Mouse (Mus musculus) midbrain, embryonic 13.5 days (tissue): Measurements from ENCODE around the gene Zmynd10. TPM values are rescaled to one million over a fixed set of nuclear protein-coding genes. Genes with fewer than 3 reads are reported as not detected.
A peak's percentile ranks its signal among the peaks of the same experiment; 100 is the strongest.

Experiments
- ATAC-seq: fragments of 200-750 bp; cut with Nextera tagmentation; 2 replicates; pipeline ENCODE4 v1.8.0; 2017; ENCODE audit warnings: mild to moderate bottlenecking, moderate TSS enrichment, moderate library complexity
- H3K27ac ChIP-seq: fragments of 300-500 bp; sonication (generic); 2 replicates; pipeline ENCODE4 v1.5.1; 2015; ENCODE audit warnings: inconsistent platforms, mild to moderate bottlenecking, moderate library complexity
- H3K27me3 ChIP-seq: fragments of 300-500 bp; sonication (generic); 2 replicates; pipeline ENCODE4 v1.6.1; 2015; ENCODE audit warnings: mild to moderate bottlenecking, inconsistent platforms
- H3K36me3 ChIP-seq: fragments of 300-500 bp; sonication (generic); 2 replicates; pipeline ENCODE4 v1.6.1; 2015; ENCODE audit warnings: mild to moderate bottlenecking, inconsistent platforms
- H3K4me1 ChIP-seq: fragments of 300-500 bp; sonication (generic); replicated peaks from 2 replicates; pipeline ENCODE4 v1.6.1; 2015; ENCODE audit warnings: inconsistent platforms
- H3K4me2 ChIP-seq: fragments of 300-500 bp; sonication (generic); replicated peaks from 2 replicates; pipeline ENCODE4 v1.6.1; 2015; ENCODE audit warnings: moderate library complexity, mild to moderate bottlenecking, inconsistent platforms
- H3K4me3 ChIP-seq: fragments of 300-500 bp; sonication (generic); replicated peaks from 2 replicates; pipeline ENCODE4 v1.5.1; 2015; ENCODE audit warnings: mild to moderate bottlenecking, inconsistent platforms
- H3K9ac ChIP-seq: fragments of 300-500 bp; sonication (generic); replicated peaks from 2 replicates; pipeline ENCODE4 v1.6.1; 2015; ENCODE audit warnings: mild to moderate bottlenecking, inconsistent platforms
- H3K9me3 ChIP-seq: fragments of 300-500 bp; sonication (generic); 2 replicates; pipeline ENCODE4 v1.6.1; 2016; ENCODE audit warnings: mild to moderate bottlenecking, inconsistent platforms
- WGBS: fragments of 180-500 bp; shearing (Covaris S2); methylation state at CpG from one replicate; pipeline ENCODE4 v1.1.7; 2015; 5-methylcytosine and 5-hydroxymethylcytosine counted together
- polyA plus RNA-seq: library from polyadenylated mRNA; unstranded; fragments of >200 nt; fragmentation: Nextera tagmentation; extraction: Ambion mirVana; gene quantifications from 2 replicates; pipeline ENCODE4 v1.2.1, GENCODE M21; 2015

Gene Zmynd10
- polyA plus RNA-seq, 1 experiment from 2014 or later, result 1.5 TPM

DNA sequence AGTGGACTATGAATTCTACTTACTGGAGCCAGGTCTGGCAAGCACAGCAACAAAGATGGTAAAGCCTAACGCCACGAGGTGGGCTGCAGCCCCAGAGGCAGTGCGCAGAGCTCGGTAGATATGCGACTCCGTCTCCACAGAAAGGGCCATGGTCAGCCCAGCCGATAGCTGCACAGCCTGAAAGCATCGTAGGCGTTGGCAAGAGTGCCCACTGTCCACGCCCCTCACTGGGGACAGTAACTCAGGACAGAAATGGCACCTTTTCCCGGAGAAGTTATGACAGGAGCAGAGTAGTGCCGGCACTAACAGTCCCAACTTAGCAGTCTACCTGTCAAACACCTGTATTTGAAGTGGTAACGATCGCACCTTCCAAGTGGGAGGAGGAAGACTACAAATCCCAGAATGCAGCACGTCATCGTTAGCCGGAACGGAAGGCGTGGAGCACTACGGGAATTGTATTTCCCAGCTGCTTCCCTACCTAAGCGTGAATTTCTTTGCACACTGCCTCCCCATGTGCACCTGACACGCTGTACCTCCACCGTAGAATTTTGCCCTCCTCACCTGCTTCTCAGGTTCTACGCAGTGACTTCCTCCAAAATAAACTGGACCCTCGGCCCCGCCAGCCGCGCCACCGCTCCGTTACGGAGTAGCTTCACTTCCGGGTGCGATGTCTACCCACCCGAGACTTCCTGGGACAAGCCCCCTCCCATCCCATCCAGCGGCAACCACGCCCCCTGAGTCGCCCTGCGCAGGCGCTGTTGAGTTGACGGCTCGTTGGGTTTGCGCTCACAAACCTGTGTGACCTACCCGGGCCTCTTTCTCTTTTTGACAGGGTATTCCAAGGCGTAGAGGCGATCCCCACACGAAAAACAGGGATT, 5.4 kb upstream of the Zmynd10 start, which contains the start of the genes Cyb561d2 and Nprl2:
TSS of gene Cyb561d2 (minus strand) at position 720 of the 878 bp plus-strand sequence.
TSS of gene Nprl2 (plus strand) at position 753 of the 878 bp plus-strand sequence.
- ATAC-seq, result peak; percentile 86
- Histone ChIP-seq H3K4me1 (peaks cover 46% of the 10 kb centered on the region), H3K27ac (peak within 1 kb of the TSS; percentile 60), H3K4me2 (peak within 1 kb of the TSS; percentile 87), H3K36me3 (peaks cover 53% of the 10 kb centered on the region), H3K9ac (peak within 1 kb of the TSS; percentile 77), H3K27me3 (no peaks in the 10 kb centered on the region), H3K9me3 (no peaks in the 10 kb centered on the region), H3K4me3 (peak within 1 kb of the TSS; percentile 55)
- under 1% methylated on average over 46 of the region's 46 CpGs for WGBS

DNA sequence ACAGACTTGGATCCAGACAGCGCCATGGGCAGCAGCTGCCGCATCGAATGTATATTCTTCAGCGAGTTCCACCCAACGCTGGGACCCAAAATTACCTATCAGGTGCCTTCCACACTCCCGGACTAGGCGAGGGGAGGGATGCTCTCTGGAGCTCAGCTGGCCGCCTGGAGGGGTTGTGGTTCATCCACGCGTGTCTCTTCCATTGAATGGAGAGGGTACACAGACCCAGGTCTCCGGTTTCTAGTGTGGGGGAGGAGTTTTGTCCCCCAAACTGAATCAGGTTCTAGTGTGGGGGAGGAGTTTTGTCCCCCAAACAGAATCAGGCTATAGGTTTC, 4.8 kb upstream of the Zmynd10 start:
- peaks cover 46% of the 10 kb centered on the region for H3K4me1 ChIP-seq
- H3K27ac ChIP-seq, result peak overlapping the region; percentile 60
- WGBS, result under 1% methylated on average over 11 of the region's 11 CpGs
- H3K4me3 ChIP-seq, result peak overlapping the region; percentile 55
- H3K36me3 ChIP-seq, result peaks cover 53% of the 10 kb centered on the region
- H3K9me3 ChIP-seq, result no peaks in the 10 kb centered on the region
- no peaks in the 10 kb centered on the region for H3K27me3 ChIP-seq
- H3K4me2 ChIP-seq, result peak overlapping the region; percentile 87
- H3K9ac ChIP-seq, result peak overlapping the region; percentile 77
- peak; percentile 13 for ATAC-seq

DNA sequence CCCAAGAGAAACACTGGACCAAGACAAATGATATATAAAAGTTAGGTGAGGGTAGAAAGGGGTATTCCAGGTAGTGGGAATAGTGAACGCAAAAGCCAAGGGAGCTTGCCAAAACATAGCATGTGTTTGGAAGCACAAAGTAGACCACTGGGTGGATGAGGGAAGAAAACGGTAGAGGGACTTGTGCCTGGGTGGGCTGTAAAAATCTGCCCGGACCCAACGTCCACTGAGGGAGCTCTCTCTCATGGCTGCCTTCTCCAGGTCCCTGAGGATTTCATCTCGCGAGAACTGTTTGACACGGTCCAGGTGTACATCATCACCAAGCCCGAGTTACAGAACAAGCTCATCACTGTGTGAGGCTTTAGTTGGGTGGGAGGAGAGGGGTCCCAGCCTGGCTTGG, 4.4 kb upstream of the Zmynd10 start:
- peaks cover 49% of the 10 kb centered on the region for H3K36me3 ChIP-seq
- H3K27ac ChIP-seq, result no peak overlapping the region
- H3K27me3 ChIP-seq, result peaks cover 4% of the 10 kb centered on the region; the same call in 1 of the 2 replicates
- H3K4me2 ChIP-seq, result peak overlapping the region; percentile 87
- no peaks in the 10 kb centered on the region for H3K9me3 ChIP-seq
- peak overlapping the region; percentile 55 for H3K4me3 ChIP-seq
- 41% methylated on average over 8 of the region's 8 CpGs for WGBS
- peaks cover 46% of the 10 kb centered on the region for H3K4me1 ChIP-seq
- no peak for ATAC-seq
- peak overlapping the region; percentile 77 for H3K9ac ChIP-seq

DNA sequence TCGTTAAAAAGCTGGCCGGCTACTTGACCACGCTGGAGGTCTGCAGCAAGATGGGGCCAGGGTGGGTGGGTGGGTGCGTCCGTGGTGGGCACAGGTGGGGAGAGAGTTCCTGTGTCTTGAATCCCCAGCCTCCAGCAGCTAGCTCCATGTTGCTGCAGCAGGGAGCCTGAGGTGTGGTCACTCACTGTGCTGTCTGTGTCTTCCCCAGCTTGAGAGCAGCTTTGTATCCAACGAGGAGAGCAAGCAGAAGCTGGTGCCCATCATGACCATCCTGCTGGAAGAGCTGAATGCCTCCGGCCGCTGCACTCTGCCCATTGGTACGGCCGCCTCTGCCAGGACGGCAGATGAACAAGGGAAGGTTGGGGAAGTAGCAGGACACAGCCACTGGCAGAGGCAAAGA, 3.8 kb upstream of the Zmynd10 start:
- no peaks in the 10 kb centered on the region for H3K9me3 ChIP-seq
- H3K4me1 ChIP-seq, result peaks cover 45% of the 10 kb centered on the region
- H3K27me3 ChIP-seq, result peaks cover 9% of the 10 kb centered on the region
- H3K4me3 ChIP-seq, result peak overlapping the region; percentile 55; the same call in 1 of the 2 replicates
- H3K9ac ChIP-seq, result no peak overlapping the region
- H3K4me2 ChIP-seq, result peak overlapping the region; percentile 87; the same call in 1 of the 2 replicates
- no peak overlapping the region for H3K27ac ChIP-seq
- no peak for ATAC-seq
- 88% methylated on average over 11 of the region's 11 CpGs for WGBS
- peaks cover 43% of the 10 kb centered on the region for H3K36me3 ChIP-seq

DNA sequence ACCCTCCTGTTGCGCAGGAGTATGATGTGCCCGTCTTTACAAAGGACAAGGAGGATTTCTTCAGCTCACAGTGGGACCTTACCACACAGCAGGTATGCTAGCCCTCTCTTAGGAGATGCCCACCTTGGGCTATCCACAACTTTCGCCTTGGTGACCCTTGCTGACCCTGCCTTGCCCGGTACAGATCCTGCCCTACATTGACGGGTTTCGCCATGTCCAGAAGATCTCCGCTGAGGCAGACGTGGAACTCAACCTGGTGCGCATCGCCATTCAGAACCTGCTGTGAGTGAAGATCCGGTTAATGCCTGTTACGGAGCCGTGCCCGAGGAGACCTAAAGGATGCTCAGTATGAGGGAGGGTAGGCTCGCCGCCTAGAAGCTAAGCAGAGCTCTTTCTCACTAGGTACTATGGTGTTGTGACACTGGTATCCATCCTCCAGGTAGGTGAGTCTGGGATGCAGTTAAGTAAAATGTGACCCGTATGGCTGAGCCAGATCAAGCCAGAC, 2.9 kb upstream of the Zmynd10 start:
- peaks cover 19% of the 10 kb centered on the region for H3K27me3 ChIP-seq
- no peaks in the 10 kb centered on the region for H3K9me3 ChIP-seq
- peaks cover 34% of the 10 kb centered on the region for H3K36me3 ChIP-seq
- whole genome bisulfite sequencing, result 96% methylated on average over 17 of the region's 17 CpGs
- H3K4me1 ChIP-seq, result peaks cover 45% of the 10 kb centered on the region
- H3K27ac ChIP-seq, result no peak overlapping the region
- H3K4me3 ChIP-seq, result no peak overlapping the region
- H3K9ac ChIP-seq, result no peak overlapping the region
- no peak overlapping the region for H3K4me2 ChIP-seq
- no peak for ATAC-seq

DNA sequence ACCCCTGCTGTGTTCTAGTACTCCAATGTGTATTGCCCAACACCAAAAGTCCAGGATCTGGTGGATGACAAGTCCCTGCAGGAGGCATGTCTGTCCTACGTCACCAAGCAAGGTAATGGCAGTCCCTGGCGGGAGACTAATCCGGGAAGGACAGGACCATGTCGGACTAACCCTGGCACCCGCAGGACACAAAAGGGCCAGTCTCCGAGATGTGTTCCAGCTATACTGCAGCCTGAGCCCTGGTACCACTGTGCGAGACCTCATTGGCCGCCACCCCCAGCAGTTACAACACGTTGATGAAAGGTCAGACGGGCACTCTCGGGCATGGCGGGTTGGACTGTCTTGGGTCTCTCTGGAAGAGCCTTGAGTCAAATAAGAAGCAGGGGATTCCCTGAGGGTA, 2.4 kb upstream of the Zmynd10 start:
- peaks cover 24% of the 10 kb centered on the region for H3K27me3 ChIP-seq
- no peak for ATAC-seq
- H3K4me2 ChIP-seq, result no peak overlapping the region
- peaks cover 29% of the 10 kb centered on the region for H3K36me3 ChIP-seq
- H3K9ac ChIP-seq, result no peak overlapping the region
- no peak overlapping the region for H3K27ac ChIP-seq
- H3K4me3 ChIP-seq, result no peak overlapping the region
- H3K9me3 ChIP-seq, result no peaks in the 10 kb centered on the region
- H3K4me1 ChIP-seq, result peaks cover 45% of the 10 kb centered on the region
- WGBS, result 93% methylated on average over 12 of the region's 12 CpGs

DNA sequence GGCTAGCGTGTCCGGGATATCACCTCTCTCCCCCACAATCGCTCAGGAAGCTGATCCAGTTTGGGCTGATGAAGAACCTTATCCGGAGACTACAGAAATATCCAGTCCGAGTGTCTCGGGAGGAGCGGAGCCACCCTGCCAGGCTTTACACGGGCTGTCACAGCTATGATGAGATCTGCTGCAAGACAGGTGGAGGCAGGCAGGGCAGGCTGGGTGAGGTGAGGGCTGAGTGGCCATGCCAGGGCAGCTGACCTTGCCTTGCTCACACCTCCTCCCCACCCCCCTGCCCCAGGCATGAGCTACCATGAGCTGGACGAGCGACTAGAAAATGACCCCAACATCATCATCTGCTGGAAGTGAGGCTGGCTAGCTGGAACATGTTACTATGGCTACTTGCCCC, 1.9 kb upstream of the Zmynd10 start:
- H3K4me1 ChIP-seq, result peaks cover 43% of the 10 kb centered on the region
- no peak overlapping the region for H3K4me3 ChIP-seq
- peaks cover 24% of the 10 kb centered on the region for H3K36me3 ChIP-seq
- no peak overlapping the region for H3K9ac ChIP-seq
- H3K27ac ChIP-seq, result no peak overlapping the region
- no peak for ATAC-seq
- no peak overlapping the region for H3K4me2 ChIP-seq
- H3K27me3 ChIP-seq, result peaks cover 28% of the 10 kb centered on the region
- WGBS, result 91% methylated on average over 10 of the region's 10 CpGs
- H3K9me3 ChIP-seq, result no peaks in the 10 kb centered on the region

DNA sequence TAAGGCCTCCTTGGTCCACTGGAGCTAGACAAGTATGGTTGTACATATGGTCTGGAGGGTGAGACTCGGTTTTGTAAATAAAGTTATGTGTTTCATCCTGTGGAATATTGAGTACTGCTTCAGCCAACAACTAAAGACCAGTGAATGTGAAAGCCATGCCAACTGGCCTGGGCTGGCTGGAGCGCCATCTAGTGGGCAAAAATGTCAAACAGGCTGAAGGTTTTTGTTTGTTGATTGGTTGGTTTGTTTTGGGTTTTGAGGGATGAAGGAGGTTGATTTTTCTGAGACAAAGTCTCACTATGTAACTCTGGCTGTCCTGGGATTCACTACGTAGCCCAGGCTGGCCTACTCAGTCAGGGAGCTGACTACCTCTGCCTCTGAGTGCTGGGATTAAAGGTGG, 1.5 kb upstream of the Zmynd10 start:
- H3K27ac ChIP-seq, result no peak overlapping the region
- no peaks in the 10 kb centered on the region for H3K9me3 ChIP-seq
- no peak overlapping the region for H3K4me3 ChIP-seq
- peaks cover 32% of the 10 kb centered on the region for H3K27me3 ChIP-seq
- no peak overlapping the region for H3K9ac ChIP-seq
- H3K4me2 ChIP-seq, result no peak overlapping the region
- H3K4me1 ChIP-seq, result peaks cover 41% of the 10 kb centered on the region
- no peak for ATAC-seq
- peaks cover 21% of the 10 kb centered on the region for H3K36me3 ChIP-seq
- 5% methylated on average over 3 of the region's 3 CpGs for WGBS

DNA sequence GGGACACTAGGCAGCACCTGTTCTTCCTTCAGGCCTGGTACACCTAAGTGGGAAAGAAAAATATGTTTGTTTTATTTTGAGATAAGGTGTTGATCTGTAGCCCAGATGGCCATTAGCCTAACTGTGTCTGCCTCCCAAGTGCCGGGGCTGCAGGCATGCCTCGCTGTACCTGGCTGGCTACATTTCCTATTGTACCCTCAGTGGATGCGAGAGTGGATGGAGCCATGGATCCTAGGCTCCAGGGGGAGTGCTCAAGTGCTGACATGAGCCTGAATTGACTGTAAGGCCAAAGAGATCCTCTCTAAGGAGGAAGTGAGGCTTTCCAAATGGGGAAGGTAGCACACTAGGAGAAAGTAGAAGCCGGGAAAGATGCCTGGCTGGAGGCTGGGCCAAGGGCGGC, 859 bp downstream of the Zmynd10 start:
- H3K9ac ChIP-seq, result peak overlapping the region; percentile 54
- H3K27me3 ChIP-seq, result peaks cover 56% of the 10 kb centered on the region
- peaks cover 21% of the 10 kb centered on the region for H3K36me3 ChIP-seq
- ATAC-seq, result no peak
- H3K27ac ChIP-seq, result no peak overlapping the region
- H3K9me3 ChIP-seq, result no peaks in the 10 kb centered on the region
- 80% methylated on average over 5 of the region's 5 CpGs for WGBS
- no peak overlapping the region for H3K4me3 ChIP-seq
- peak overlapping the region; percentile 53; the same call in 1 of the 2 replicates for H3K4me2 ChIP-seq
- H3K4me1 ChIP-seq, result peaks cover 41% of the 10 kb centered on the region

DNA sequence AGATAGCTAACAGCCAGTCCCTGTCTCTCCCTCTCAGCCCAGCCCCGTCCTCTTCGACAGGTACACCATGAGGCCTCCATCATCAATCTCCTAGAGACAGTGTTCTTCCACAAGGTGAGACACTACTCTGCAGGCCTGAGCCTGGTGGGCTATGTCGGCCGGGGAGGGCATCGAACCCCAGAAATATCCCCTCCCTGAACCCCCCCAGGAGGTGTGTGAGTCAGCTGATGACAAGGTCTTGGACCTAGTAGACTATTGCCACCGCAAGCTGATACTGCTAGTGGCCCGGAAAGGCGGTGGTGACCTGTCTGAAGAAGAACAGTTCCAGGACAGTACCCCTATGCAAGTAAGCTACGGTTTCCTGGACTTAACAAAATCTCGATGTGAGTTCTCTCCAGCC, 1.7 kb downstream of the Zmynd10 start:
- Histone ChIP-seq H3K9me3 (no peaks in the 10 kb centered on the region), H3K4me1 (peaks cover 48% of the 10 kb centered on the region), H3K9ac (no peak overlapping the region; the same call in 1 of the 2 replicates), H3K27me3 (peaks cover 61% of the 10 kb centered on the region), H3K4me2 (no peak overlapping the region), H3K36me3 (peaks cover 16% of the 10 kb centered on the region), H3K27ac (no peak overlapping the region), H3K4me3 (no peak overlapping the region)
- no peak for ATAC-seq
- 91% methylated on average over 10 of the region's 10 CpGs for WGBS

DNA sequence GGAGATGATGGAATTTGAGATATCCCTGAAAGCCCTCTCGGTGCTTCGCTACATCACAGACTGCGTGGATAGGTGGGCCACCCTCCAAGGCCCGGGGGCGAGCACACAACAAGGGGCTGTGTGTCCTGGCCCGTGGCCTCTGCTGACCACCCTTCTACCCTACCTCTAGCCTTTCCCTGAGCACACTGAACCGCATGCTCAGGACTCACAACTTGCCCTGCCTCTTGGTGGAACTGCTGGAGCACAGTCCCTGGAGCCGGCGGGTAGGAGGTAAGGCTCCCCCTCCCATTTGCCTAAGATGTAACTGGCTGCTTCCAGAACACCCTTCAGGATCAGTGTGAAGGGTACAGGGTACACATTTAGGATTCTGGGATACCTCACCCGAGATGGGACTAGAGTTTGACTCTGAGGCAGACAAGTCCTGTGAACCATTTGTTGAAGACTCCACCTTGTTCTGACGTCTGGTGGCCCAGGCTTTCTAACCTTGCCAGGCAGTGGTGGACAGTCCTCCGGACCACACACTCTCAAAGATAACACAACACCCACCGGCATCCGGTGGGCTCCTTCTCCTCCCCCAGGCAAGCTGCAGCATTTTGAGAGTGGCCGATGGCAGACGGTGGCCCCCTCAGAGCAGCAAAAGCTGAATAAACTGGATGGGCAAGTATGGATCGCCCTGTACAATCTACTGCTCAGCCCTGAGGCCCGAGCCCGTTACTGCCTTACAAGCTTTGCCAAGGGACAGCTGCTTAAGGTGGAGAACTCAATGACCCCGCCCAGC, 2.4 kb downstream of the Zmynd10 start:
- Histone ChIP-seq H3K4me1 (peaks cover 49% of the 10 kb centered on the region), H3K27ac (no peak overlapping the region), H3K4me3 (no peak overlapping the region), H3K27me3 (peaks cover 61% of the 10 kb centered on the region), H3K9me3 (no peaks in the 10 kb centered on the region), H3K9ac (no peak overlapping the region), H3K36me3 (peaks cover 9% of the 10 kb centered on the region), H3K4me2 (no peak overlapping the region)
- no peak for ATAC-seq
- 87% methylated on average over 20 of the region's 20 CpGs for WGBS
